ENCODE assay signal across 22 mouse cellular contexts in the genomic region with DNA sequence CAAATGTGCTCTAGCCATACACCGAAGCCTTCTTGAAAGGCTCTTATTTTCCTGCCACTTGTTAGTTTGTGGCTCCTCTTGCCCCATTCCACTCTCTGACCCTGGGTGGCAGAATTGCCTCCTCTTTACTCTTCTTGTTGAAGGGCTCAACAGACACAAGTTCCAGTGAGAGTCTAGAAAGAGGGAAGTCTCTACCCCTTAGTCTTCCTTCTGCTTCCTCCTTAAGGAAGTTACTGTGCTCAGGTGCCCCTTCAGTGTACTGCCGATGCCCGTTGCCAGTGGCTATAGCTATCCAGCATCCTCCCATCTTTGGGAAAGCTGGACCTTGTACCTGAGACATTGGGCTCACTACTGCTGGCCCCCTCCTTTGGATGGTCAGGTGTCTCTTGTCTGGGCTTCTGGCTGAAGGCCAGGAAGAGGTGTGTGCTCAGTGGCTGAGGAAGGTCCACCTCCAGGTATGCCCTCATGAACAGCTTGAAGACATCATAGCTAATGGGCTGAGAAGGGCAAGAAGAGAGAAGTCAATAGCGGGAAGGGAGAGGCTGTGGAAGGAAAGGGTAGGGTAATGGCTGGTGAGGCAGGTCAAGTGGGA. TPM values are rescaled to one million over a fixed set of nuclear protein-coding genes. Genes with fewer than 3 reads are reported as not detected.
DNase-seq lines count a peak whose midpoint lies in the region; ATAC-seq and TF ChIP-seq lines count a peak whose summit lies in the region.
"Had no signal": no experiment of that assay in that cellular context is flagged by ENCODE, and none has a peak within 500 bp of the region (broad histone marks: within the 10 kb centered on the region; RNA-seq: fewer than 3 reads in every experiment).

No protein-coding gene starts in this region.

- H3K79me2 ChIP-seq in heart, adult 2 months (replicated peaks; ENCODE audit: control insufficient read depth, insufficient read depth, low read length): no peaks in the 10 kb centered on the region

- TF ChIP-seq EP300 in heart, adult 2 months (IDR thresholded peaks at IDR 0.05; ENCODE audit: insufficient read depth, low read depth, low read length): no peak

- intact Hi-C loops in heart, adult 2 months (cut with DNase I): no loop called here

- no peak for TF ChIP-seq CTCF in heart, adult 2 months (IDR thresholded peaks at IDR 0.05)
- no peak for TF ChIP-seq CTCF in intestine, postnatal 0 days (IDR thresholded peaks at IDR 0.05; ENCODE audit: low read depth)

- TF ChIP-seq POLR2A in heart, adult 2 months (IDR thresholded peaks at IDR 0.05; ENCODE audit: insufficient read depth, low read depth, low read length): no peak

- peak; percentile 50; the same call in 1 of the 2 replicates for ATAC-seq in neutrophil, adult 5-6 weeks (ENCODE audit: extremely low read depth, insufficient number of reproducible peaks, low FRiP score, poor library complexity, severe bottlenecking)
- ATAC-seq in intestine, postnatal 0 days: no peak
- ATAC-seq: activated CD4-positive, CD25-positive, alpha-beta regulatory T cell, adult 4 months; CD4-positive, CD25-positive, alpha-beta regulatory T cell, adult 4 months; forebrain, embryonic 13.5 days; intestine, embryonic 16.5 days; midbrain, embryonic 13.5 days had no signal

- WGBS in heart, adult 2 months: 71% methylated on average over 4 of the region's 4 CpGs
- WGBS in intestine, postnatal 0 days: 82% methylated on average over 4 of the region's 4 CpGs

- no peak overlapping the region for H3K9ac ChIP-seq in heart, adult 2 months (ENCODE audit: low read depth, low read length)
- no peak overlapping the region for H3K9ac ChIP-seq in intestine, postnatal 0 days (ENCODE audit: low read depth, low read length)
- H3K9ac ChIP-seq: forebrain, embryonic 13.5 days; heart, embryonic 12.5 days; limb, embryonic 13.5 days; lung, embryonic 15.5 days; midbrain, embryonic 13.5 days; neural tube, embryonic 13.5 days had no signal

- H3K4me2 ChIP-seq in intestine, postnatal 0 days (replicated peaks; ENCODE audit: low read depth): no peak overlapping the region
- H3K4me2 ChIP-seq: forebrain, embryonic 13.5 days; heart, embryonic 12.5 days; limb, embryonic 13.5 days; liver, embryonic 11.5 days; lung, embryonic 15.5 days; midbrain, embryonic 13.5 days; neural tube, embryonic 13.5 days had no signal

- H3K27ac ChIP-seq in heart, adult 2 months: no peak overlapping the region
- no peak overlapping the region for H3K27ac ChIP-seq in intestine, postnatal 0 days (ENCODE audit: low read depth, low read length)
- H3K27ac ChIP-seq: forebrain, embryonic 13.5 days; hindbrain, embryonic 10.5 days; limb, embryonic 13.5 days; lung, embryonic 15.5 days; midbrain, embryonic 13.5 days; neural tube, embryonic 13.5 days had no signal

- H3K4me1 ChIP-seq in heart, adult 2 months (ENCODE audit: control insufficient read depth, insufficient read depth, low read length): no peaks in the 10 kb centered on the region
- no peaks in the 10 kb centered on the region; the same call in 1 of the 2 replicates for H3K4me1 ChIP-seq in intestine, postnatal 0 days (replicated peaks; ENCODE audit: control insufficient read depth, insufficient read depth, low read length)
- H3K4me1 ChIP-seq: forebrain, embryonic 13.5 days; heart, embryonic 12.5 days; hindbrain, embryonic 10.5 days; limb, embryonic 13.5 days; lung, embryonic 15.5 days; midbrain, embryonic 13.5 days; neural tube, embryonic 13.5 days had no signal

- H3K27me3 ChIP-seq in heart, adult 2 months (ENCODE audit: control insufficient read depth, insufficient read depth, low read length): no peaks in the 10 kb centered on the region
- no peaks in the 10 kb centered on the region for H3K27me3 ChIP-seq in intestine, postnatal 0 days (replicated peaks; ENCODE audit: control insufficient read depth, insufficient read depth, low read length)
- H3K27me3 ChIP-seq: forebrain, embryonic 13.5 days; limb, embryonic 13.5 days; midbrain, embryonic 13.5 days; neural tube, embryonic 13.5 days had no signal

- no peak overlapping the region for H3K4me3 ChIP-seq in heart, adult 2 months
- no peak overlapping the region for H3K4me3 ChIP-seq in intestine, postnatal 0 days (ENCODE audit: low read depth, low read length)
- H3K4me3 ChIP-seq: forebrain, embryonic 13.5 days; heart, embryonic 12.5 days; hindbrain, embryonic 10.5 days; limb, embryonic 13.5 days; lung, embryonic 15.5 days; midbrain, embryonic 13.5 days; neural tube, embryonic 13.5 days had no signal

- H3K9me3 ChIP-seq in intestine, postnatal 0 days (ENCODE audit: control insufficient read depth): no peaks in the 10 kb centered on the region
- H3K9me3 ChIP-seq: forebrain, embryonic 13.5 days; heart, embryonic 12.5 days; hindbrain, embryonic 10.5 days; limb, embryonic 13.5 days; lung, embryonic 15.5 days; midbrain, embryonic 13.5 days; neural tube, embryonic 13.5 days had no signal

- DNase-seq in heart, postnatal 4 days: peak; percentile 10
- no peak for DNase-seq in heart, adult 2 months
- peak; percentile 22 to 56 for DNase-seq in kidney, postnatal 25 days
- no peak for DNase-seq in kidney, postnatal 4 days
- peak; percentile 40 for DNase-seq in MN1 (ENCODE audit: low spot score)
- DNase-seq: cerebellum, adult 8-10 months; gastrocnemius, postnatal 14 days; heart, adult 18-20 months; lung, postnatal 36 days had no signal

- H3K36me3 ChIP-seq in heart, adult 2 months (ENCODE audit: control insufficient read depth, insufficient read depth, low read length): no peaks in the 10 kb centered on the region
- no peaks in the 10 kb centered on the region for H3K36me3 ChIP-seq in intestine, postnatal 0 days (ENCODE audit: control insufficient read depth, insufficient read depth)
- H3K36me3 ChIP-seq: heart, embryonic 12.5 days; hindbrain, embryonic 10.5 days; limb, embryonic 13.5 days; lung, embryonic 15.5 days; midbrain, embryonic 13.5 days; neural tube, embryonic 13.5 days had no signal

RNA-seq across cellular contexts. Expression of gene Dgkg, which starts 56.8 kb away (rescaled TPM):
- under 1 TPM; 0.71 to 0.72 TPM for total RNA-seq in heart, postnatal 4 days (2021)
- total RNA-seq in heart, adult 2 months (2021): under 1 TPM; 0.39 to 0.96 TPM
- 0.25 and 0.26 TPM in 2 replicates for polyA plus RNA-seq in heart, adult 2 months (2012; rRNA removed)
- 15.0 and 15.5 TPM in 2 replicates for total RNA-seq in neutrophil, adult 5-6 weeks (2017)
- 3.5 and 4.5 TPM in 2 replicates for polyA plus RNA-seq in intestine, postnatal 0 days (2015; fragmentation: Nextera tagmentation; extraction: Ambion mirVana)

Comparison
In these comparisons a context has a peak if more than half of its experiments do, and no peak if none do; other contexts are left out.
1. DNase-seq: peak in heart, postnatal 4 days (single experiment), kidney, postnatal 25 days (2 of 2) and MN1 (single experiment); none in heart, adult 2 months (0 of 2) and kidney, postnatal 4 days (0 of 2).